Mouse (Mus musculus) brain, embryonic 14.5 days (tissue): ENCODE measurements around the gene Dyrk1a.

Experiments used
- CTCF ChIP-seq: fragments of 200-500 bp; IDR thresholded peaks from 2 replicates; pipeline ENCODE4 v1.5.1; 2012; ENCODE audit warnings: inconsistent platforms, mild to moderate bottlenecking, moderate library complexity, borderline replicate concordance; ENCODE audit not compliant: insufficient read depth, insufficient read length; ENCODE audit errors: extremely low read depth
- POLR2A ChIP-seq: fragments of 200-500 bp; IDR thresholded peaks from 2 replicates; pipeline ENCODE4 v1.6.1; 2012; ENCODE audit warnings: mild to moderate bottlenecking, inconsistent platforms, borderline replicate concordance; ENCODE audit not compliant: poor library complexity, insufficient read depth, insufficient read length, severe bottlenecking; ENCODE audit errors: extremely low read depth

GRCm38 (mm10) chr16:94572422-94572821 is 2.6 kb downstream of the Dyrk1a start:
- TF ChIP-seq CTCF: no peak
- no peak for TF ChIP-seq POLR2A
